Mouse (Mus musculus) testis, adult 2 months (tissue): ENCODE data around the gene Tmem108.

Experiments used
- CTCF ChIP-seq: fragments of 200-500 bp; IDR thresholded peaks from 2 replicates; pipeline ENCODE4 v1.5.1; 2012; ENCODE audit warnings: low read depth, mild to moderate bottlenecking, inconsistent platforms, low read length, moderate library complexity; ENCODE audit not compliant: control insufficient read depth, insufficient read depth, insufficient replicate concordance
- POLR2A ChIP-seq: fragments of 200-500 bp; IDR thresholded peaks from 2 replicates; pipeline ENCODE4 v1.6.1; 2012; ENCODE audit warnings: low read depth, mild to moderate bottlenecking, inconsistent platforms, low read length, moderate library complexity; ENCODE audit not compliant: control insufficient read depth

GRCm38 (mm10) chr9:103580621-103581020 lies 181.0 kb downstream of the Tmem108 start:
- no peak for TF ChIP-seq POLR2A
- no peak for TF ChIP-seq CTCF
